Mouse (Mus musculus) CD4-positive, CD25-positive, alpha-beta regulatory T cell, adult 9 weeks (primary cell): ENCODE results near the gene Kcnj13. TPM values are rescaled to one million over a fixed set of nuclear protein-coding genes. Genes with fewer than 3 reads are reported as not detected.

Source experiments
- polyA plus RNA-seq: library from polyadenylated mRNA; unstranded; fragments of 100-300 nt; shearing (Covaris generic); gene quantifications from one replicate; pipeline ENCODE4 v1.2.1, GENCODE M21; 2017

Kcnj13 gene
- polyA plus RNA-seq: 1.7 TPM

DNA sequence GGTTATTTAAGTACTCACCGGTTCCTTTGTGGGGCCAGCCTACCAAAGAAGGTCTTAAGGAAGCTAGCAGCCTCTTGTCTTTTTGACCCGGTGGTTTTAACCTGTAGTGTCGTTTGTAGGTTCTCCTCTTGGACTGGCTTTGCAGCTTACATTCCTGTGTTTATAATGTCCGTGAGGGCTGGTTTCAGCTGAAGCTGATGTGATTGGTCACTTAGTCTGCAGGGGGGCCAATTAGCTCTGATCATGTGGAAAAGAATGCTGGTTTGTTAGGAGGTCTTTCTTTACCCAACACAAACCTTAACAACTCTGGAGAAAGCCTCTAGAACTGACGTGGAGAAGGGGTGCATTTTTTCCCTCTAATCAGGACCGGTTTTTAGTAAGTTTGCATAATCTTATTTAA lies at the start of gene Kcnj13:
Gene Kcnj13 (minus strand): TSS at position 136 of the 400 bp plus-strand sequence.

Other genes with a start within 250 kb of the Kcnj13 start
- 0.46 TPM for gene Ecel1, start 238.2 kb downstream of the Kcnj13 start, polyA plus RNA-seq
- gene Prss56, start 211.4 kb downstream of the Kcnj13 start, polyA plus RNA-seq: not detected
- not detected for gene Chrnd, start 204.1 kb downstream of the Kcnj13 start, polyA plus RNA-seq
- not detected for gene Chrng, start 190.1 kb downstream of the Kcnj13 start, polyA plus RNA-seq
- gene Eif4e2, start 180.8 kb downstream of the Kcnj13 start, polyA plus RNA-seq: 143 TPM
- not detected for gene Efhd1, start 130.4 kb downstream of the Kcnj13 start, polyA plus RNA-seq
- gene Gigyf2, start 67.7 kb downstream of the Kcnj13 start, polyA plus RNA-seq: 79.4 TPM
- not detected for gene Snorc, start 75.5 kb upstream of the Kcnj13 start, polyA plus RNA-seq
- not detected for gene Neu2, start 115.2 kb upstream of the Kcnj13 start, polyA plus RNA-seq
- not detected for gene Ngef, start 179.1 kb upstream of the Kcnj13 start, polyA plus RNA-seq
- 238 TPM for gene Inpp5d, start 225.6 kb upstream of the Kcnj13 start, polyA plus RNA-seq